Mouse (Mus musculus): ENCODE measurements at regions not wholly inside any gene's neighbourhood (a gene's known extent, or its start where the extent isn't known, plus 50 kb on each side); places are given as distances from the start of the nearest gene placed in this dataset.

- no peak for TF ChIP-seq CTCF (IDR thresholded peaks at IDR 0.05)
- no peak for TF ChIP-seq EP300 (IDR thresholded peaks at IDR 0.05)
Observed at GRCm38 (mm10) chr15:103090280-103091164, 71.8 kb downstream of the Hoxc4 start.

Data from lung, postnatal 0 days (tissue).